Mouse (Mus musculus) urinary bladder, adult 2 months (tissue): Measurements from ENCODE around the gene Ccdc69. TPM values are rescaled to one million over a fixed set of nuclear protein-coding genes. Genes with fewer than 3 reads are reported as not detected.

Experiments used
- DNase-seq: peaks from one replicate; pipeline ENCODE4 v3.0.0; 2022; ENCODE audit warnings: low spot score
- polyA plus RNA-seq: library from polyadenylated mRNA; depleted of rRNA; stranded (reverse); fragments of >200 nt; gene quantifications from 2 replicates; pipeline ENCODE4 v1.2.3, GENCODE M21; 2012

Ccdc69 gene
- polyA plus RNA-seq, 1 experiment = 33.3 TPM

- no peak for DNase-seq
Observed at GRCm38 (mm10) chr11:55036601-55037000, 41.3 kb downstream of the Ccdc69 start.

GRCm38 (mm10) chr11:55033040-55033660 is 44.8 kb downstream of the Ccdc69 start, which contains the start of gene Anxa6:
Gene Anxa6 (minus strand): TSS chr11:55033445.
- peak; percentile 73 for DNase-seq

GRCm38 (mm10) chr11:55032286-55032685 is 45.6 kb downstream of the Ccdc69 start:
- DNase-seq = no peak

- DNase-seq = no peak
Observed at GRCm38 (mm10) chr11:55031991-55032280, 46.0 kb downstream of the Ccdc69 start.

- no peak for DNase-seq
Observed at GRCm38 (mm10) chr11:55031211-55031990, 46.5 kb downstream of the Ccdc69 start.

GRCm38 (mm10) chr11:55028509-55028908 is 49.4 kb downstream of the Ccdc69 start:
- no peak for DNase-seq

GRCm38 (mm10) chr11:55027204-55027855 is 50.6 kb downstream of the Ccdc69 start:
- DNase-seq = no peak

- DNase-seq = no peak
Observed at GRCm38 (mm10) chr11:55025896-55026295, 52.0 kb downstream of the Ccdc69 start.

GRCm38 (mm10) chr11:55023583-55023982 is 54.3 kb downstream of the Ccdc69 start:
- DNase-seq = no peak

GRCm38 (mm10) chr11:55023049-55023564 is 54.8 kb downstream of the Ccdc69 start:
- peak; percentile 51 for DNase-seq

GRCm38 (mm10) chr11:55022508-55022907 is 55.4 kb downstream of the Ccdc69 start:
- DNase-seq = no peak

GRCm38 (mm10) chr11:55021859-55022258 is 56.1 kb downstream of the Ccdc69 start:
- no peak for DNase-seq

- no peak for DNase-seq
Observed at GRCm38 (mm10) chr11:55021458-55021857, 56.5 kb downstream of the Ccdc69 start.

- DNase-seq = no peak
Observed at GRCm38 (mm10) chr11:55019711-55020110, 58.2 kb downstream of the Ccdc69 start.

- no peak for DNase-seq
Observed at GRCm38 (mm10) chr11:55018034-55018433, 59.9 kb downstream of the Ccdc69 start.

- no peak for DNase-seq
Observed at GRCm38 (mm10) chr11:55017201-55017600, 60.7 kb downstream of the Ccdc69 start.

- DNase-seq = no peak
Observed at GRCm38 (mm10) chr11:55016758-55017157, 61.2 kb downstream of the Ccdc69 start.

- DNase-seq = no peak
Observed at GRCm38 (mm10) chr11:55015831-55016241, 62.1 kb downstream of the Ccdc69 start.

- DNase-seq = no peak
Observed at GRCm38 (mm10) chr11:55015264-55015663, 62.7 kb downstream of the Ccdc69 start.

- DNase-seq = no peak
Observed at GRCm38 (mm10) chr11:55013802-55014201, 64.1 kb downstream of the Ccdc69 start.

- no peak for DNase-seq
Observed at GRCm38 (mm10) chr11:55012551-55013521, 65.1 kb downstream of the Ccdc69 start.
